In genomic region chr9:63641983-63642646, GRCm38 (mm10) we compare ENCODE assay signal across 21 mouse cellular contexts. TPM values are rescaled to one million over a fixed set of nuclear protein-coding genes. Genes with fewer than 3 reads are reported as not detected.
DNase-seq lines count a peak whose midpoint lies in the region; ATAC-seq lines count a peak whose summit lies in the region.
"Had no signal": no experiment of that assay in that cellular context is flagged by ENCODE, and none has a peak within 500 bp of the region (broad histone marks: within the 10 kb centered on the region; RNA-seq: fewer than 3 reads in every experiment).

No protein-coding gene starts in this region.

- ATAC-seq in hematopoietic stem cell, adult 5-6 weeks (replicated peaks in 1 of 2; ENCODE audit: insufficient read depth in 1 of 2, low FRiP score in 2 of 2, low TSS enrichment in 1 of 2, low read depth in 1 of 2, poor library complexity in 2 of 2, severe bottlenecking in 2 of 2), result peak; percentile 46 to 51; a peak in 3 of 4 replicates
- no peak for ATAC-seq in inflammation-experienced regulatory T-cells, adult 6 months
- ATAC-seq: forebrain, postnatal 0 days; hindbrain, postnatal 0 days had no signal

- peak; percentile 6 for DNase-seq in kidney, adult 9 months
- no peak for DNase-seq in kidney, postnatal 10 days
- peak; percentile 53 for DNase-seq in right cerebral cortex, adult 18-20 months
- no peak for DNase-seq in right cerebral cortex, postnatal 4 days
- DNase-seq in telencephalon, adult 2 months (ENCODE audit: low read depth, low spot score), result peak; percentile 84
- DNase-seq in adrenal gland, postnatal 25 days, result no peak
- DNase-seq: adrenal gland, adult 2 months; cerebellum, adult 11-12 months; cerebellum, postnatal 14 days; forebrain, postnatal 0 days; gastrocnemius, adult 2 months; heart, adult 11 months; kidney, adult 18-20 months; kidney, postnatal 25 days; lung, postnatal 10 days; right cerebral cortex, postnatal 25 days had no signal

RNA-seq across cellular contexts. Expression of gene Aagab, which starts 39.7 kb away (rescaled TPM):
- total RNA-seq in hematopoietic stem cell, adult 5-6 weeks (2017), result 27.4 and 42.5 TPM in 2 replicates
- 26.6 and 33.1 TPM in 2 replicates for total RNA-seq in adrenal gland, postnatal 25 days (2021)
- 10 to 100 TPM; 31.0 to 49.0 (median 47.8) TPM for polyA plus RNA-seq in inflammation-experienced regulatory T-cells, adult 6 months (2017; shearing (Covaris generic))

RNA-seq across cellular contexts. Expression of gene Iqch, which starts 39.8 kb away (rescaled TPM):
- total RNA-seq in hematopoietic stem cell, adult 5-6 weeks (2017), result 0.40 TPM in 1 of 2 replicates, not detected in the other
- 0.15 TPM in 1 of 2 replicates, not detected in the other for total RNA-seq in adrenal gland, postnatal 25 days (2021)
- polyA plus RNA-seq in inflammation-experienced regulatory T-cells, adult 6 months (2017; shearing (Covaris generic)), result not detected
- total RNA-seq: gastrocnemius, adult 2 months had no signal
- polyA plus RNA-seq: adrenal gland, adult 2 months; heart, embryonic 14.5 days; liver, embryonic 15.5 days had no signal

Comparison
In these comparisons a context has a peak if more than half of its experiments do, and no peak if none do; other contexts are left out.
1. DNase-seq: peak in kidney, adult 9 months (single experiment), right cerebral cortex, adult 18-20 months (single experiment) and telencephalon, adult 2 months (single experiment); none in kidney, postnatal 10 days (single experiment), right cerebral cortex, postnatal 4 days (single experiment) and adrenal gland, postnatal 25 days (single experiment).